Mouse (Mus musculus) kidney, embryonic 16.5 days (tissue): ENCODE results near the gene Timmdc1. TPM values are rescaled to one million over a fixed set of nuclear protein-coding genes. Genes with fewer than 3 reads are reported as not detected.
"Not testable (repeated sequence)": the region's sequence is repeated elsewhere in the genome, so short reads cannot be mapped to it uniquely, and the experiment has no call there.

Experiments used
- ATAC-seq: fragments of 200-750 bp; cut with Nextera tagmentation; 2 replicates; pipeline ENCODE4 v1.8.0; 2017; ENCODE audit warnings: moderate TSS enrichment; ENCODE audit not compliant: low FRiP score, low TSS enrichment
- H3K27ac ChIP-seq: fragments of 300-500 bp; sonication (generic); 2 replicates; pipeline ENCODE4 v1.5.1; 2014; ENCODE audit warnings: low read length
- H3K27me3 ChIP-seq: fragments of 300-500 bp; sonication (generic); 2 replicates; pipeline ENCODE4 v1.6.1; 2014; ENCODE audit warnings: low read length, control low read depth, mixed read lengths; ENCODE audit not compliant: insufficient read depth
- H3K36me3 ChIP-seq: fragments of 300-500 bp; sonication (generic); 2 replicates; pipeline ENCODE4 v1.6.1; 2014; ENCODE audit warnings: low read length, control low read depth, mixed read lengths; ENCODE audit not compliant: insufficient read depth
- H3K4me1 ChIP-seq: fragments of 300-500 bp; sonication (generic); 2 replicates; pipeline ENCODE4 v1.6.1; 2014; ENCODE audit warnings: low read length, control low read depth, mixed read lengths; ENCODE audit not compliant: insufficient read depth
- H3K4me2 ChIP-seq: fragments of 300-500 bp; sonication (generic); replicated peaks from 2 replicates; pipeline ENCODE4 v1.6.1; 2014; ENCODE audit warnings: low read depth, low read length
- H3K4me3 ChIP-seq: fragments of 300-500 bp; sonication (generic); 2 replicates; pipeline ENCODE4 v1.5.1; 2014; ENCODE audit warnings: mild to moderate bottlenecking, low read length
- H3K9ac ChIP-seq: fragments of 300-500 bp; sonication (generic); replicated peaks from 2 replicates; pipeline ENCODE4 v1.6.1; 2014; ENCODE audit warnings: low read length
- H3K9me3 ChIP-seq: fragments of 300-500 bp; sonication (generic); 2 replicates; pipeline ENCODE4 v1.6.1; 2016; ENCODE audit warnings: low read length, control low read depth
- WGBS: fragments of 180-500 bp; shearing (Covaris S2); extraction: QIAGEN DNeasy Blood & Tissue Kit; methylation state at CpG from one replicate; pipeline ENCODE4 v1.1.7; 2014; 5-methylcytosine and 5-hydroxymethylcytosine counted together
- polyA plus RNA-seq: library from polyadenylated mRNA; unstranded; fragments of >200 nt; fragmentation: Nextera tagmentation; extraction: Ambion mirVana; gene quantifications from 2 replicates; pipeline ENCODE4 v1.2.1, GENCODE M21; 2015

Timmdc1 gene
- polyA plus RNA-seq, 1 experiment from 2014 or later: 29.7 TPM

DNA sequence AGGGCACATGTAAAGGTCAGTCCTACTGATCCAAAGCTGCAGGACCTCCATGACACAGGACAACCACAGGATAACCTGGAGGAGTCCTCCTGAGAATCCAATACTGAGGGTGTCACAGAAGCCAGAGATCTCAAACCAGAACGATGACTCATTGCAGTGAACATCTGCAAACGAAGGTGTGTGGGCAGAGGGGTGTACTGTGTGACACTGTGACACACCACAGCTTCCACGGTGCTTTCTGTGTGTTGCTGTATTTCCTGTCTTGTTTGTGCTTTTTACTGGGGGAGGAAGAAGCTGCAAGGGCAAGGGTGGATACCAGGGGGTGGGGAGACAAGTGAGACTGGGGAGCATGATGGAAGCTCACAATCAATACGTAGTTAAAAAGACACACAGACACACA is 18.9 kb downstream of the Timmdc1 start:
- Histone ChIP-seq H3K27me3 (no peaks in the 10 kb centered on the region), H3K4me3 (no peak overlapping the region), H3K36me3 (peaks cover 44% of the 10 kb centered on the region), H3K27ac (no peak overlapping the region), H3K9me3 (no peaks in the 10 kb centered on the region), H3K4me1 (no peaks in the 10 kb centered on the region), H3K9ac (no peak overlapping the region), H3K4me2 (no peak overlapping the region)
- no peak for ATAC-seq
- WGBS: 87% methylated on average over 4 of the region's 4 CpGs

DNA sequence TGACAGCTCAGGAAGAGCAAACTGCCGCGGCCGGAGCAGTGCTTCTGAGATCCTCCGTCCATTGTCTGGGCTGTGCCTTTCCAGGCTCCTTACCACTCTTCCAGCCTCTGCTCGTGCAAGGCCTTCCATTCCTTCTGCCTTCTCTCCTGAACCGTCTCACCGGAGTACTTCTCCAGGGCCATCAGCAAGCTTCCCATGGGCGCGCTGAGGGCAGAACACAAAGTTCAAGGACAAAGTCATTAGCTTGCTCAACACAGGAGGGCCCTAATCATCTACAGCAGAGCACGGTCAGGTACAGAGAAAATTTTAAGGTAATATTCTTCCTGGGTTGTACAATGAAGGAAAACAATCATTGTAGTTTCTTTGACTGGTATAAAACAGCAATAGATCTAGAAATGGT is 20.0 kb downstream of the Timmdc1 start:
- H3K9me3 ChIP-seq: no peaks in the 10 kb centered on the region
- no peak overlapping the region for H3K9ac ChIP-seq
- no peak for ATAC-seq
- H3K27me3 ChIP-seq: no peaks in the 10 kb centered on the region
- H3K4me2 ChIP-seq: no peak overlapping the region
- H3K27ac ChIP-seq: no peak overlapping the region
- no peak overlapping the region for H3K4me3 ChIP-seq
- H3K4me1 ChIP-seq: no peaks in the 10 kb centered on the region
- peaks cover 45% of the 10 kb centered on the region for H3K36me3 ChIP-seq
- 94% methylated on average over 10 of the region's 10 CpGs for WGBS

DNA sequence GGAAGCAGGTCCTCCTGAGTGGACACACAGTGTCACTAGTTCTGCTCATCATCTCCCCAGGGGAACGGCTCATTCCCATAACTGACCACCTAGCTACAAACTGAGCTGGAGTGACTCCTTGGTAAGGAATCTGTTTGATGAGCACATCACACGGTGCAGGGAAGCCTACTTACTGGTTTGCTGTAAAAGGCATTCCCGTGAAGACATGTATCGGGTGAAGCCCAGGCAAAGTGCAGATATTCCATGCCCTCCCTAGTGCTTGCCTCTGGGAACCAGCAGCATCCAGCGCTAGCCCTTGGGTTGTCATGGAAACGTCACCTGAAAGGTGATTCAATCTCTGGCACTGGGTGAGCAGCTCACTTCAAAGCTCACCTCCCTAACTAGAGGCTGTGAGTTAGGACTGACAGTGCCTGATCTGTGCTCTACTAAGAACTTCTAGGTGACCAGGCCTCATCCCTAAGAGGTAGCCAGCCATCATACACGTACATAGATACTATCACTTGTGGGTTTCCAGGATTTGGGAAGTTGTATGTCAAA is 25.8 kb downstream of the Timmdc1 start:
- Histone ChIP-seq H3K9me3 (no peaks in the 10 kb centered on the region), H3K27ac (no peak overlapping the region), H3K9ac (no peak overlapping the region), H3K4me3 (no peak overlapping the region), H3K36me3 (peaks cover 27% of the 10 kb centered on the region), H3K4me2 (no peak overlapping the region), H3K27me3 (no peaks in the 10 kb centered on the region), H3K4me1 (no peaks in the 10 kb centered on the region)
- ATAC-seq: no peak
- WGBS: 74% methylated on average over 7 of the region's 7 CpGs

DNA sequence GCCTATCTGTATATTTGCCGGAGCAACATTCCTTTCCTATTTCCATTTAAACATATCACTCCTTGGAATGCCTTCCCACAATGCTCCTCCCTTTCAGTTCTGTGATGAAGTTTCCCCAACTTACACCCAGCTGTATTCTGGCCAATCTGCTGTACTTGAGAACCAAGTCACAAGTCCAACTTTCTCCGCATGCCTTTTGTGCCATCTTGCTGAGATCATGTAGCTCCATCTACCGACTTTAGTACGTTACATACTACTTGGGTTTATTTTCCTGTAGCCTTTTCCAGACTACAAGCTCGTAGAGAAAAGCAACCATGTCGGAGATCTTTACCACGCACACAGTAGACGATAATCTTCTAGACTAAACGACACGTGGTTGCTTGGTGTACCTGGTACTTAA is 28.6 kb downstream of the Timmdc1 start:
- Histone ChIP-seq H3K4me3 (no peak overlapping the region), H3K27me3 (no peaks in the 10 kb centered on the region), H3K9me3 (no peaks in the 10 kb centered on the region), H3K9ac (no peak overlapping the region), H3K27ac (no peak overlapping the region), H3K4me2 (no peak overlapping the region), H3K36me3 (peaks cover 13% of the 10 kb centered on the region), H3K4me1 (no peaks in the 10 kb centered on the region)
- WGBS: 87% methylated on average over 10 of the region's 10 CpGs
- ATAC-seq: no peak

DNA sequence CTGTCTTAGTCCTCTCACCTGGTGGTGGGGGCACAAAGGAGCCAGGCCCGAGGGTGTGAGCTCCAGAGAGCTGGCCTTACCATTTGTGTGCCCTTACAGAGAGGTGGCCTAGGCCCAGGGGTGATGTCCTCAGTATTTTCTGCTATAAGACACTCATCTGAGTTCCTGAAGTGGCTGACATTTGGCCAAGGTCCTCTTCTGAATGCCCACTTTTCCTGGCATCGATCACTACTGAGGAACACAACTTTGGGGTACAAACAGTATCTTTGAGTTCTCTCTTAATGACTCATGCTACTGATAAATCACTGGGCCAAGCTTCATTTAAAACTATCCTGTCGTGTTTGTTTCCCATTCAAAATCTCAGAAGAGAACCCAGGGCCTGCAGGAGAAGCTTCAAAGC is 29.9 kb downstream of the Timmdc1 start:
- H3K27me3 ChIP-seq: no peaks in the 10 kb centered on the region
- H3K4me2 ChIP-seq: no peak overlapping the region
- no peak overlapping the region for H3K9ac ChIP-seq
- no peak overlapping the region for H3K4me3 ChIP-seq
- no peak overlapping the region for H3K27ac ChIP-seq
- 86% methylated on average over 3 of the region's 3 CpGs for WGBS
- H3K36me3 ChIP-seq: peaks cover 4% of the 10 kb centered on the region
- H3K9me3 ChIP-seq: no peaks in the 10 kb centered on the region
- no peaks in the 10 kb centered on the region for H3K4me1 ChIP-seq
- no peak for ATAC-seq

DNA sequence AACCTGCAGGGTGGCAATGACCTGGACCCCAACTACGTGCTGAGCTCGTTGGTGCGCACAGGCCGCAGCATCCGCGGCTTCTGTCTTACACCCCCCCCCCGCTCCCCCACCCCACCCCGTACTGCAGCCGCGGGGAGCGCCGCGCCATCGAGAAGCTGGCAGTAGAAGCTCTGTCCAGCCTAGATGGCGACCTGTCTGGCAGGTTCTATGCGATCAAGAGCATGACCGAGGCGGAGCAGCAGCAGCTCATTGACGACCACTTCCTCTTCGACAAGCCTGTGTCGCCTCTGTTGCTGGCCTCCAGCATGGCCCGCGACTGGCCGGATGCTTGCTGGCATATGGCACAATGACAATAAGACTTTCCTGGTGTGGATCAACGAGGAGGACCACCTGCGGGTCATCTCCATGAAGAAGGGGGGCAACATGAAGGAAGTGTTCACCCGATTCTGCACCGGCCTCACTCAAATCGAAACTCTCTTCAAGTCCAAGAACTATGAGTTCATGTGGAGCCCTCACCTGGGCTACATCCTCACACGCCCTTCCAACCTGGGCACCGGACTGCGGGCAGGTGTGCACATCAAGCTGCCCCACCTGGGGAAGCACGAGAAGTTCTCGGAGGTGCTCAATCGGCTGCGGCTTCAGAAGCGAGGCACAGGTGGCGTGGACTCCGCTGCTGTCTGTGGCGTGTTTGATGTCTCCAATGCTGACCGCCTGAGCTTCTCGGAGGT is 38.7 kb downstream of the Timmdc1 start:
- H3K36me3 ChIP-seq: no peaks in the 10 kb centered on the region
- H3K27ac ChIP-seq: no peak overlapping the region
- WGBS: 29% methylated on average over 40 of the region's 42 CpGs
- peaks cover 9% of the 10 kb centered on the region; the same call in 1 of the 2 replicates for H3K4me1 ChIP-seq
- H3K4me2 ChIP-seq: peak overlapping the region; percentile 61
- H3K9me3 ChIP-seq: no peaks in the 10 kb centered on the region
- peak overlapping the region; percentile 26 for H3K9ac ChIP-seq
- H3K27me3 ChIP-seq: peaks cover 16% of the 10 kb centered on the region
- H3K4me3 ChIP-seq: peak overlapping the region; percentile 38
- peak; percentile 76; the same call in 1 of the 2 replicates for ATAC-seq

DNA sequence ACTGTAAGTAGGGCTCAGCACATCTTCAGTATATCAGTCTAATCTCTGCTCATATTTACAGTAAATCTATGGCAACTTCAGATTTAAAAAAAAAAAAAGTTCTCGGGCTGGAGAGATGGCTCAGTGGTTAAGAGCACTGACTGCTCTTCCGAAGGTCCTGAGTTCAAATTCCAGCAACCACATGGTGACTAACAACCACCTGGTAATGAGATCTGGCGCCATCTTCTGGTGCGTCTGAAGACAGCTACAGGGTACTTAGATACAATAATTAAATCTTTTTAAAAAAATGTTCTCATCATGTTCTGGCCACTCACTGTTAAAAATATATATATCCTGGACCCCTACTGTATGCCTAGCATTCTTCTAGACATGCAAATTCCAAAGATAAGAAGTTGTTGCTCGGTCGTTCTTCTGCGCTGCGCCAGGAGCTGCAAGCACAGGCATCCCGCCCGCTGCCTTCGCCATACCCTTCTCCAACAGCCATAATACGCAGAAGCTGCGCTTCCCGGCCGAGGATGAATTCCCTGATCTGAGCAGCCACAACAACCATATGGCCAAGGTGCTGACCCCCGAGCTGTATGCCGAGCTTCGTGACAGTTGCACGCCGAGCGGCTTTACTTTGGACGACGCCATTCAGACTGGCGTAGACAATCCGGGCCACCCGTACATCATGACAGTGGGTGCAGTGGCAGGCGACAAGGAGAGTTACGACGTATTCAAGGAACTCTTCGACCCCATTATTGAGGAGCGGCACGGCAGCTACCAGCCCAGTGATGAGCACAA is 39.5 kb downstream of the Timmdc1 start:
- H3K9me3 ChIP-seq: no peaks in the 10 kb centered on the region
- no peaks in the 10 kb centered on the region for H3K36me3 ChIP-seq
- H3K4me2 ChIP-seq: peak overlapping the region; percentile 61
- ATAC-seq: peak; percentile 27; the same call in 1 of the 2 replicates
- peak overlapping the region; percentile 26 for H3K9ac ChIP-seq
- H3K27ac ChIP-seq: no peak overlapping the region
- peaks cover 9% of the 10 kb centered on the region; the same call in 1 of the 2 replicates for H3K4me1 ChIP-seq
- H3K27me3 ChIP-seq: peaks cover 16% of the 10 kb centered on the region
- H3K4me3 ChIP-seq: peak overlapping the region; percentile 38
- 18% methylated on average over 32 of the region's 32 CpGs for WGBS

DNA sequence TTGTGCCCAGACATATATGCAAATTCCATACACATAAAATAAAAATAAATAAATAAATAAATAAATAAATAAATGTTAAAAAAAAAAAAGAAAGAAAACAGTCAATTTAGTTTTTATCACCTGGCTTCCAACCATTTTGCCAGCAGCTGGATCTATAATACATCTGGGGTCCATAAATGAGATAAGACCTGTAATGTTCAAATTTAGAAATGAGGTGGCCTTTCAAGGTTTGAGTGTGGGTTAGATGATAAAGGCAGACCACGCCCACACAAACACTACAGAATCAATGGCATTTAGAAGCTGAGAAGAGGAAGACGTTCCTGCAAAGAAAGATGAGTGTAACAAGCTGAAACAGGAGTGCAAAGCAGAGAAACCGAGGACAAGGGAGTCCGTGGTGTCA is 41.1 kb downstream of the Timmdc1 start:
- H3K27ac ChIP-seq: no peak overlapping the region
- no peaks in the 10 kb centered on the region for H3K36me3 ChIP-seq
- H3K4me1 ChIP-seq: peaks cover 16% of the 10 kb centered on the region
- no peak overlapping the region for H3K9ac ChIP-seq
- H3K27me3 ChIP-seq: peaks cover 16% of the 10 kb centered on the region
- ATAC-seq: no peak
- H3K4me2 ChIP-seq: no peak overlapping the region
- H3K4me3 ChIP-seq: no peak overlapping the region
- no peaks in the 10 kb centered on the region for H3K9me3 ChIP-seq
- 77% methylated on average over 4 of the region's 4 CpGs for whole genome bisulfite sequencing

DNA sequence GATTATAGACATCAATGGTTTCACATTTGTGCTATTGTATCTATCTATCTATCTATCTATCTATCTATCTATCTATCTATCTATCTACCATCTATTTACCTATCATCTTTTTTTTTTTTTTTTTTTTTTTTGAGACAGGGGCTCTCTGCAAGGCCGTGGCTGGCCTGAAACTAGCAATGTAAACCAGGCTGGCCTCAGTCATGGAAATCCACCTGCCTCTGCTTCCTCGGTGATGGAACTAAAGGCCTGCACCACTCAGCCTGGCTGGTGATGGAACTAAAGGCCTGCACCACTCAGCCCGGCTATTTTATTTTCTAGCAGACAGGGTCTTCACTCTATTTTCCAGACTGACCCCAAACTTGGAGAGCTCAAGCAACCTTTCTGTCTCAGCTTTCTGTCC is 44.2 kb downstream of the Timmdc1 start:
- H3K9ac ChIP-seq: no peak overlapping the region
- peaks cover 6% of the 10 kb centered on the region for H3K27me3 ChIP-seq
- H3K4me2 ChIP-seq: no peak overlapping the region
- no peaks in the 10 kb centered on the region for H3K9me3 ChIP-seq
- WGBS: 97% methylated on average over 3 of the region's 3 CpGs
- peaks cover 14% of the 10 kb centered on the region for H3K4me1 ChIP-seq
- no peak overlapping the region for H3K27ac ChIP-seq
- no peak for ATAC-seq
- H3K36me3 ChIP-seq: no peaks in the 10 kb centered on the region
- H3K4me3 ChIP-seq: no peak overlapping the region

DNA sequence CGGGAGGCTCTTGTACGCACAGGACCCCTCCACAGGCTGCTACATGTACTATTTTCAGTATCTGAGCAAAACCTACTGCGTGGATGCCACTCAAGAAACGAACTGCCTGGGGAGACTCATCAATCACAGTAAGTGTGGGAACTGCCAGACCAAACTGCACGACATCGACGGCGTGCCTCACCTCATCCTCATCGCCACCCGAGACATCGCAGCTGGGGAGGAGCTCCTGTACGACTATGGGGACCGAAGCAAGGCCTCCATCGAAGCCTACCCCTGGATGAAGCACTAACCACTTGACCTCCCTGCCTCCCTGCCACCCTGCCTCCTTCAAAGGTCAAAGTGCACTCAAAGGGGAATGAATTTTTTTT is 45.2 kb downstream of the Timmdc1 start:
- Histone ChIP-seq H3K9ac (peak overlapping the region; percentile 45; the same call in 1 of the 2 replicates), H3K4me3 (peak overlapping the region; percentile 40), H3K4me2 (peak overlapping the region; percentile 62)
- 26% methylated on average over 14 of the region's 14 CpGs for WGBS
- H3K9me3 ChIP-seq, H3K27me3 ChIP-seq, H3K4me1 ChIP-seq, H3K36me3 ChIP-seq, H3K27ac ChIP-seq, ATAC-seq: not testable (repeated sequence)
